Mouse (Mus musculus) stomach, adult 2 months (tissue): ENCODE data around the gene Mnat1. TPM values are rescaled to one million over a fixed set of nuclear protein-coding genes. Genes with fewer than 3 reads are reported as not detected.

ENCODE experiments used
- polyA plus RNA-seq: library from polyadenylated mRNA; depleted of rRNA; stranded (reverse); fragments of >200 nt; gene quantifications from 2 replicates; pipeline ENCODE4 v1.2.3, GENCODE M21; 2012; rRNA removed

Gene Mnat1
- polyA plus RNA-seq, result 0.71 and 1.2 TPM in 2 replicates

DNA sequence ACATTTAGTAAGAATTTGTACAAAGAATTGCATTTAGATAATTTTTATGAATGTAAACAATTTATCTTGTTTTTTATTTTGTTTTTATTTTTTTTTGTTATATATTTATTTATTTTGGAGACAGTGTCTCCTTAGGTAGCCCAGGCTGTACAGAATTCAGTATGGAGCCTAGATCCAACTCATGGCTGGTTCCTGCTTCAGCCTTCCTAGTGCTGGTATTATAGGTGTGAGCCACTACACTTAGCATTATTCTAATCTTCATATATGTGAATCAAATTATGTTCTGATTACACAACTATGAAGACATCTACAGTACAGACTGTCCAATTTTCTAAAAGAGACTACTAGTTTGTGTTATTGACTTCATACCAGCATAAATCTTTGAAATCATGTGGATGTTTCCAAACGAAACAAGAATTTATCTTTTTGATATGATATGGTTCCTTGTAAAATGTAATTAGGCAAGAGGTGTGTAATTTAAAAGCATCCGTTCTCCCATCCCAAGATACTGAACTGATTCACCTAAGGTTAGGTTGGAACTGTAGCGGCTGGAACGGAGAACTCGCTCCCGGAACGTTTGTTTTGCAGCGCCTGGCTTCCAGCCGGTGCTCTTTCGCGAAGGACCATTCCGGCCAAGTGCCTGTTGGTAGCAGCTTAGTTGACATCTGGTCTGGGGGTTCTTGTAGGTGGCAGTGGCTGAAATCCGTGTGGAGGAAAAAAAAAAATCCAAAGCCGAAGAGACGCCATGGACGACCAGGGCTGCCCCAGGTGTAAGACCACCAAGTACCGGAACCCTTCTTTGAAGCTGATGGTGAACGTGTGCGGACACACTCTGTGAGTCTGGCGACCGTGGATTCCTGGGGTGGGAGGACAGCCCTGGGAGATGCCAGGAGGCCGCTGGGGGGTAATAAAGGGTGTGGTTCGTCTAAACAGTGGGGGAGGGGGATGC, at the start of gene Mnat1:
Gene Mnat1 (plus strand): TSS at position 625 of the 949 bp plus-strand sequence.

DNA sequence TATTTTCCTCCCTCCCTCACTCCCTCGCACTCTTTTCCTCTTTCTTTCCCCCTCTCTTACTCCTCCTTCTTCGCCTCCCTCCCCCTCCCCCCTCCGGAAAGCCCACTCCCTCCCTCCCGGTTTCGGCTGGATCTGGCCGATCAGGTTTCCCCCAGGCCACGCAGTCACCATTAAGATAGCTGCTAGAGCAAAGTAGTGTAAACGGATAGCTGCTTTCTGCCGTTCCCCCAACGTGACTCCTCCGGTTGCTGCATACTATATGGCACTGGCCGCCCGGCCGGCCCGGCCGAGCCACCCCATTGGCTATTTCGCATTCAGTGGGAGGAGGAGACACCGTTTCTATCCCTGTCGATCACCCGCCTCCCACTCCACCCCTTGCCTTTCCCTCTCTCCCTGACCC, 10.3 kb upstream of the Mnat1 start, which contains the start of gene Six4:
Gene Six4 (minus strand): TSS at position 261 of the 400 bp plus-strand sequence.

DNA sequence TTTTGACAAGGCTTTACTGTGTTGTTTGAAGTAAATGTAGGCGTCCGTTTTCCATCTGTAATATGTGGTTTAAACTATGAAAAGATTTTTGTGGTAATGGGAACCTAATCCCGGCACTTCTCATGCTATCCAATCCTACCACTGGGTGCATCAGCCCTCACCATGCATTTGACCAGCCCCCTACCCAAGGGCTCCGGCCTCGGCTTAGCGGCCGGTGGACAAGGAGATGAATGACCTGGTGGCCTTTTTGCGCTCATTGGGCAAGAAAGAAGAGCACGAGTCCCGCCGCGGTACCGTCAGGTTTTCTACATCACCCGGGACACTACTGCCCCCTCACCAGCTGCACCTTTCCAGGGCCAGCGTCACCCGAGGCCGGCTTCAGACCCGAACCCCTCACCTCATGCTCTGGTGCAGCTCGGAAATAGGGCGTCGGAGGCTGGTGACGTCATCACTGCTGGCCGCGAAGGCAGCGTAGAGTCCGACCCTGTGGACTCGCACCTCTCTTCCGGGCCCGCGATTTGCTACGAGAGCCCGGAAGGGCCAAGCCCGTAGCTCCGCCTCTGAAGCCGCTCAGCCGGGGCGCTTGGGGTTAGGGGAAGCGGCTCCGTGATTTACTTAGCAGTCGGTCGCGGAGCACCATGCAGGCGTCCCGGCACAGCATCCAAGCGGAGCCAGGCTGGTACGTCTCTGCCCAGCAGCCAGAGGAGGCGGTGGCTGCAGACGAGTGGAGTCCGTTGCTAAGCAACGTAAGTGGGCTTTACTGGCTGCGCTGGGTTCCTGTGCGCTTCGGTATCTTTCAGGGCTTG, 163.0 kb downstream of the Mnat1 start, which contains the start of the genes Trmt5 and Slc38a6:
Gene Trmt5 (minus strand): TSS at position 424 of the 806 bp plus-strand sequence.
Gene Slc38a6 (plus strand): TSS at position 493 of the 806 bp plus-strand sequence.

Other genes with a start within 250 kb of the Mnat1 start
- not detected in 2 replicates for gene Six6, start 183.8 kb upstream of the Mnat1 start, polyA plus RNA-seq
- gene 4930447C04Rik, start 182.9 kb upstream of the Mnat1 start, polyA plus RNA-seq, result not detected in 2 replicates
- 0.36 and 0.70 TPM in 2 replicates for gene Six1, start 69.8 kb upstream of the Mnat1 start, polyA plus RNA-seq
- gene Six4, start 10.3 kb upstream of the Mnat1 start, polyA plus RNA-seq, result 0.11 and 0.25 TPM in 2 replicates
- gene Trmt5, start 163.0 kb downstream of the Mnat1 start, polyA plus RNA-seq, result 0.73 and 0.91 TPM in 2 replicates
- gene Slc38a6, start 163.1 kb downstream of the Mnat1 start, polyA plus RNA-seq, result 2.4 and 3.4 TPM in 2 replicates